Mouse (Mus musculus): ENCODE measurements around the gene Ugt8a.

The Ugt8a gene

DNA sequence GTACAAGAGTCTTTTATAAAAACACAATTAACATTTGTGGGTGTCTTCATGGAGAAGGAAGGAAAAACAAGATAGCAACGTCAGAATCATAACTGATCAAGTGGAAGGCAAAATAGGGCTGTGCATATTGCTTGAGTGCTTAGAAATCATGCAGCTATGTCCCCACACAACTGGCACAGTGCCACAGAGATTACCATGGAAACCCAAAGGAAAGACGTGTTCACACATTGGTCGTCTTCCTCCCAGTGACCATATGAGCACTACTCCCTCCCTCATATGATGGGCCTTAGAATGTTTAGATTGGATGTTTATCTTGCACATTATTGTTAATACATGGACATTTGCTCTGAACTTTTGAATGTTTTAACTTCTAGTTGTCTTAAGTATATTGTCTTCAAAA is 76.8 kb downstream of the Ugt8a start:
- DNase-seq = no peak

DNA sequence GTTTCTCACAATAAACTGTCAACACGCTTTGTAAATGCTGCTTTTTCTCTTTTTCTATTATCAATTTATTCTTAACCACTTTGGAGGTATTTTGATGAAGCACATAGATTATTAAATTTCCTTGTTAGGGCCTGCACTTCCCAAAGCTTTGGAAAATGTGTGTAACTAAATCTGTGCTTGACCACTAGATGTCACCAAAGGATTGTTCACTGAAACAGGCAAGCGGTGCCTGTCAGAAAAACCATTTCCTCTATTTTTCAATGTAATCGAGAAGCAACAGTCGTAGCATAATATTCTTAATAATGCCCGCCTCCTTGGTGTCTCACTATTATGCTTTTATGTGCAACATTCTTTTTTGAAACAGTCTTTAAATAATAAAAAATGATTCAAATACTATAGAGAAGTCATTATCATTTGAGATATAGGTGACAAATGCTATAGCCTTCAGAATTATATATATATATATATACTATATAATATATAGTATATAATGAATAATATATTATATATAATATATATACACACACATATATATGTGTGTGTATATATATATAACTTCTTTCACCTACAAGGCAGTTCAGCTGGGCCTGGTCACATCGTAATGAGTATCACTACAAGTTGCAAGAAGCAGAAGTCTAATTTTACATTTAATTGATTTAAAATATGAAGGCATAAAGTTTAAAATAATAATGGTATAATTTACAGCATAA is 89.1 kb downstream of the Ugt8a start:
- peak; percentile 22 for DNase-seq

DNA sequence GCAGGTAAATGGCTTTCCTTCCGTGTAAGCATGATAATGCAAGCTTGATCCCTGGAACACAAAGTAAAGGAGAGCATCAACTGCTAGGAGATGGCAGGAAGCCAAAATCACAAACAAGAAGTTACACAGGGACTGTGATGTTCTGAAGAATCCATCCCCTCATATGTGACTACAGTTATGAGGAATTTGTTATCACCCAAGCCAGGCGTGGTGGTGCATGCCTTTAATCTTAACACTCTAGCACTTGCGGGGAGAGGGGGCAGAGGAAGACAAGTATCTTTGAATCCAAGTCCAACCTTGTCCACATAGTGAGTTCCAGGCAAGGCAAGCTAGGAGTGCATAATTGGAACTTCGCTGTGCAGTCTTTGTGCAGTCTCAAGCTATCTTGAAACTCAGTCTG is 110.4 kb downstream of the Ugt8a start:
- DNase-seq = no peak

DNA sequence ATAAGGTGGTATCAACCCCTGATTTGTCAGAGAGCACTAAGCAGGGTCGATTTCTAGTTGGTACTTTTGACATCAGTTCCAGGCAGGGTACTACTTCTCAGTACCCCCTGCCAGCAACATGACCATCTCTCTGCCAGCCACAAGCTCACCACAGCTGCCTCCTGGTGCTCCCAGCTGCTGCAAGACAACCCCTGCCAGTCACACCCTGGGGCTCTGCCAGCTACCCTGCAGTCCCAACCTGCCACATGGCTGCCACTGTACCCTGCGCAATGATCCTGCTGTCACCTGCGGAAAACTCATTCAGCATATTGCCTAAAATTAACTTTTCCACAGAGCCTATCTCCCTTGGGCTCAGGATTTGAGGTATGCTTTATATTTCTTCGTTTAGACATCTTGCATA is 111.2 kb downstream of the Ugt8a start:
- DNase-seq = no peak

DNA sequence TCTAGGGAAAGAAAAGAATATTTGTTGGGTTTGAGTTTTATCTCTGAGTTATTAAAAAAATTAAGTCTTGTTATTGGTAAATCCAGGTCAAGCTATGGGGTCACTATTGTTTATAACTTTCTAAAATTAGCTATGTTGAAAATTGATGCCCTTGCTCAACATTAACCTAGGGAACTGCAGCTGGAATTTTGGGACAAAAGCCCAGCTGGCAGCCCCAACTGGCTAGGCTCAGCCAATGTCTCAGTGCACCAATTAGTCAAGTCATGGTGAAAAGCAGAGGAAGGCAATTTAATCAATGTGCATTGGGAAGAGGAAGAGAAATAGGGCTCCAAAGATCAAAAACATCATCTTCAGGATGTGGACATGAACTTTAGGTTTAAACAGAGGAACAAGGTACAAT is 118.7 kb downstream of the Ugt8a start:
- no peak for DNase-seq
